Mouse (Mus musculus) small intestine, adult 2 months (tissue): ENCODE results near the gene Elk1.
A peak's percentile ranks its signal among the peaks of the same experiment; 100 is the strongest.

Source experiments
- CTCF ChIP-seq: fragments of 200-500 bp; IDR thresholded peaks from 2 replicates; pipeline ENCODE4 v1.5.1; 2012; ENCODE audit warnings: low read depth, mild to moderate bottlenecking, control low read depth, inconsistent platforms, low read length, moderate library complexity, mixed read lengths; ENCODE audit not compliant: insufficient replicate concordance, insufficient read length; ENCODE audit errors: extremely low read depth
- POLR2A ChIP-seq: fragments of 200-500 bp; IDR thresholded peaks from 2 replicates; pipeline ENCODE4 v1.6.1; 2012; ENCODE audit warnings: low read depth, mild to moderate bottlenecking, control low read depth, inconsistent platforms, low read length, moderate library complexity

- TF ChIP-seq POLR2A: no peak
- TF ChIP-seq CTCF: peak; percentile 31; the same call in 1 of the 2 replicates
Measured at GRCm38 (mm10) chrX:20961477-20962378, 11.3 kb upstream of the Elk1 start, which contains the start of gene Uxt.
